Mouse (Mus musculus) frontal cortex, adult 2 months (tissue): ENCODE data around the gene Slc25a11. TPM values are rescaled to one million over a fixed set of nuclear protein-coding genes. Genes with fewer than 3 reads are reported as not detected.

Experiments
- polyA plus RNA-seq: library from polyadenylated mRNA; depleted of rRNA; stranded (reverse); fragments of >200 nt; gene quantifications from 2 replicates; pipeline ENCODE4 v1.2.3, GENCODE M21; 2012; rRNA removed

Gene Slc25a11
- polyA plus RNA-seq, 1 experiment = 138 TPM

Other genes starting within 250 kb of the Slc25a11 start
- gene Pelp1, start 237.4 kb downstream of the Slc25a11 start, polyA plus RNA-seq = 19.3 and 20.9 TPM in 2 replicates
- 64.1 and 69.8 TPM in 2 replicates for gene Arrb2, start 214.8 kb downstream of the Slc25a11 start, polyA plus RNA-seq
- 15.8 and 17.3 TPM in 2 replicates for gene Med11, start 195.6 kb downstream of the Slc25a11 start, polyA plus RNA-seq
- 0.57 and 0.72 TPM in 2 replicates for gene Zmynd15, start 188.0 kb downstream of the Slc25a11 start, polyA plus RNA-seq
- gene Cxcl16, start 187.5 kb downstream of the Slc25a11 start, polyA plus RNA-seq = 3.2 and 3.7 TPM in 2 replicates
- gene Tm4sf5, start 142.2 kb downstream of the Slc25a11 start, polyA plus RNA-seq = 0.65 and 1.1 TPM in 2 replicates
- gene Vmo1, start 132.9 kb downstream of the Slc25a11 start, polyA plus RNA-seq = 1.6 and 4.3 TPM in 2 replicates
- 0.13 TPM in 1 of 2 replicates, not detected in the other for gene Gltpd2, start 128.3 kb downstream of the Slc25a11 start, polyA plus RNA-seq
- gene Psmb6, start 122.1 kb downstream of the Slc25a11 start, polyA plus RNA-seq = 245 and 249 TPM in 2 replicates
- gene Gm40193, start 114.5 kb downstream of the Slc25a11 start, polyA plus RNA-seq = not detected in 2 replicates
- 23.4 and 28.6 TPM in 2 replicates for gene Pld2, start 107.4 kb downstream of the Slc25a11 start, polyA plus RNA-seq
- gene Mink1, start 84.6 kb downstream of the Slc25a11 start, polyA plus RNA-seq = 285 and 322 TPM in 2 replicates
- gene 4930544D05Rik, start 31.6 kb downstream of the Slc25a11 start, polyA plus RNA-seq = not detected in 2 replicates
- gene Chrne, start 28.3 kb downstream of the Slc25a11 start, polyA plus RNA-seq = 0.30 and 0.42 TPM in 2 replicates
- not detected in 2 replicates for gene Gp1ba, start 8.4 kb downstream of the Slc25a11 start, polyA plus RNA-seq
- gene Rnf167, start 244 bp downstream of the Slc25a11 start, polyA plus RNA-seq = 119 and 125 TPM in 2 replicates
- 273 and 299 TPM in 2 replicates for gene Pfn1, start 7.2 kb upstream of the Slc25a11 start, polyA plus RNA-seq
- gene Eno3, start 9.7 kb upstream of the Slc25a11 start, polyA plus RNA-seq = 23.9 and 28.4 TPM in 2 replicates
- 93.4 and 104 TPM in 2 replicates for gene Spag7, start 21.9 kb upstream of the Slc25a11 start, polyA plus RNA-seq
- gene Camta2, start 40.6 kb upstream of the Slc25a11 start, polyA plus RNA-seq = 95.6 and 121 TPM in 2 replicates
- gene Inca1, start 52.7 kb upstream of the Slc25a11 start, polyA plus RNA-seq = 3.5 and 3.9 TPM in 2 replicates
- gene Kif1c, start 53.1 kb upstream of the Slc25a11 start, polyA plus RNA-seq = 45.2 and 48.5 TPM in 2 replicates
- 8.7 and 9.8 TPM in 2 replicates for gene Zfp3, start 116.7 kb upstream of the Slc25a11 start, polyA plus RNA-seq
- 0.08 TPM in 1 of 2 replicates, not detected in the other for gene Scimp, start 165.1 kb upstream of the Slc25a11 start, polyA plus RNA-seq
- gene Rabep1, start 197.3 kb upstream of the Slc25a11 start, polyA plus RNA-seq = 35.3 and 40.6 TPM in 2 replicates